Mouse (Mus musculus) 416B (cell line): ENCODE results near the gene Fry.
A peak's percentile ranks its signal among the peaks of the same experiment; 100 is the strongest.
"Not testable (repeated sequence)": the region's sequence is repeated elsewhere in the genome, so short reads cannot be mapped to it uniquely, and the experiment has no call there.

Source experiments
- DNase-seq: peaks from one replicate; pipeline ENCODE4 v3.0.0; 2011; ENCODE audit warnings: low read depth

The Fry gene

DNA sequence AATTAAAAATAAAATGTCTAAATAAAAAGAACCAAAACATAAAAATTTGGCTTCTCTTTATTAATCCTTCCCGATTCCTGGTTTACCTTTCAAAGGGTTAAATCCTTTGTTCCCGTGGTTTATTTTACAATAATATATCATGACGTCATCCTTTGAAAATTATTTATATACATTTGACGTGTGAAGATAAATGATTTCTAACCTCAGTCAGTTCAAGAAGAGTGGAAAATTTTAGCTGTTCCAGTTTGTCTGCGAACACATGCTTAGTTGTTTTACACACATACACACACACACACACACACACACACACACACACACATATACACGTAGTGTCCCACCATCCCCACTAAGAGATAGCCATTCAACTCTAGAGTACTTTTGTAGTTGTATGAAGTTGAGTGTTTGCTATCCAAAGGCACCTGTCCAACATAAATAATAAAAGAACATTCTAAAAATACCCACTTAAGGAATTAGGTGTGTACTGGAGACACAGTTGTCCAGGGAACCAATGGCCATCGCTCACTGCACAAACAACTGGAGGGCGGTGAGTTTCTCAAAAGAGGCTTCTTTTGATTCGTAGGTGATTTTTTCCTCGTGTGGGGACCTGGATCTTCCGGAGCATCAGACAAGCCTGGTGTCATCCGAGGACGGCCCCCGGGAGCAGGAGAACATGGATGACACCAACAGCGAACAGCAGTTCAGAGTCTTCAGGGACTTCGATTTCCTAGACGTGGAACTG lies 338.9 kb downstream of the Fry start:
- DNase-seq: no peak

DNA sequence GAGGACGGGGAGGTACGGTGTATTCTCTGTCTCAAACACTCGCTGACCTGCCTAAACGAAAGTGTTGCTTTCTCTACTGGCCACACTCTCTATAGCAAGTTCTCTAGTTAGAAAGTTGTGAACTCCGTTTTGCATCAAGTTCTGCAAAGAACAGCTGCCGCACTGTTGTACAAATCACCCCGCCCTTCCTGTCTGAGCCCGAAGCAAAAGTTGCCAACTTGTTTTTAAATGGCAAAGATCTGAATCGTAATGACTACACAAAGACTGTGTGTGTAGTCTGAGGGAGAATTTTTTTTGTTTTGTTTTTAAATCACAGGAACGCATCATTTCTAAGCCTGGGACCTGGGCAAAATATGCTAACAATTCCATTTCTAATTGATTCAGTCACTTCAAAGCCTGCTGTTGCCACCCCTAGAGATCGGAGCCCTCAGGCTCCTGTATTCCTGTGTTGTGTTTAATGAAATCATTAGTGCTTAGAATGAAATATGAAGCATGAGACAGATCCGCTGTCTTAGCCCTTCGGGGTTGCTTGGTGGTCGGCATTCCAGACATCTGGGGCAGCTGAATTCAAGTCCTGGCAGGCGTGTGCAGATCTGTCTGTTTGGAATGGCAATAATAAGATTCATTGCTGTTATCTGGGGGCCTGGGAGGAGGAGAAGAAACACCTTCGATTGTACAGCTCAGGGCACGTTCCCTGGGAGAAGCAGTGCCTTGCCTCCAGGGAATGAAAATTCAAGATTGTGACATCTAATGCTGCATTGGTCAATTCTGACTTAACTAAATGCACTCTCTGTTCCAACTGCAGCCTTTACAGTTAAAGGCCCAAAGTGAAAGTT lies 339.7 kb downstream of the Fry start:
- no peak for DNase-seq

DNA sequence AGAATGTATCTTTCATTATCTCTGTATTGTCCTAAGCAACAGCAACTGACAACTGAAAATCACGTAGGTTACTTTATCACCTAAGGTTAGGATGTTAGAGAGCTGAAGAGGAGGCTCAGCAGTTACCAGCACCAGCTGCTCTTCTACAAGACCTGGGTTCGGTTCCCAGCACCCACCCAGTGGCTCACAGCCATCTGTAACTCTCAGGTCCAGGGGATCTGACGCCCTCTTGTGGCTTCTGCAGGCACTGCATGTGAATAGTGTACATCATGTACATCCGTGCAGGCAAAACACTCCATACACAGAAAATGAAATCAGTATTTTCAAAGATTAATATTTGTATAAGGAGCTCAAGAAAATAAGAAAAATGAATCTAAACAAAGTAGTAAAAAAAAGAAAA lies 341.4 kb downstream of the Fry start:
- DNase-seq: no peak

DNA sequence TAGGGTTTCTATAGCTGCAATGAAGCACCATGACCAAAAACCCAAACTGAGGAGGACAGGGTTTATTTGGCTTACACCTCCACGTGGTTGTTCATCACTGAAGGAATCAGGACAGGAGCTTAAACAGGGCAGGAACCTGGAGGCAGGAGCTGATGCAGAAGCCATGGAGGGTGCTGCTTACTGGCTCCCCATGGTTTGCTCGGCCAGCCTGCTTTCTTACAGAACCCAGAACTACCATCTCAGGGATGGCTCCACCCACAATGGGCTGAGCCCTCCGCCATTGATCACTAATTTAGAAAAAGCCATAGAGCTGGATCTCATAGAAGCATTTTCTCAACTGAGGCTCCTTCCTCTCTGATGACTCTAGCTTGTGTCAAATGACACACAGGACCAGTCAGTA lies 346.3 kb downstream of the Fry start:
- DNase-seq: no peak

DNA sequence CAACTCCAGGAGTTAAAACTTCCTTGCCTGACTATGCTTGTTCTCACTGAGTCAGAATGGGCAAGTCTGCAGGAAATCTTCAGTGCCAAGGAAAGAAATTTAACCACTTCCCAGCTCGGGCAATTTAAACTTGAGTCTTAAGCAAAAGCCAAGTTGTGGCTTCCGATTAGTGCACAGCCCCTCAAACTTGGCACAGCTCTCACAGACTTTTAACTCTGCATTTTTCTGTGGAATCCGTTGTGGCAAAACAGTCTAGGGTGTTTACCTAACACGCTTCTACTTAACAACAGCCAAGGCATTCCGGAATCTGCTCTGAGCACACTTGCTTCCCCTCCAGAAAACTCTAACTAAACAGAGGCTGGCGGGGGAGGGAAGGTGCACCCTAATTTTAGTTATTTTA lies 346.8 kb downstream of the Fry start:
- DNase-seq: peak; percentile 85

DNA sequence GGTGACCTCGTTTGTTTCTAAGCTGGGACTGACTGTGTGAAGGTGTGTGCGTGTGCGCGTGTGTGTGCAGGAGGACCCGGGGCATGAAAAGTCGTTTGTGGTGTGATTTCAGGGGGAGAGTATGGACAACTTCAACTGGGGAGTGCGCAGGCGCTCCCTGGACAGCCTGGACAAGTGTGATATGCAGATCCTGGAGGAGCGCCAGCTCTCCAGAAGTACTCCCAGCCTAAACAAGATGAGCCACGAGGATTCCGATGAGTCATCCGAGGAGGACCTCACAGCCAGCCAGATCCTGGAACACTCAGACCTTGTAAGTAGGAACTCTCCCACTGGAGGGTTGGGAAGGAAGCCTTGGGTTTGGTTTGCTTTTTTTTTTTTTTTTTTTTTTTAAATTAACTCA lies 347.7 kb downstream of the Fry start:
- peak; percentile 73 for DNase-seq

DNA sequence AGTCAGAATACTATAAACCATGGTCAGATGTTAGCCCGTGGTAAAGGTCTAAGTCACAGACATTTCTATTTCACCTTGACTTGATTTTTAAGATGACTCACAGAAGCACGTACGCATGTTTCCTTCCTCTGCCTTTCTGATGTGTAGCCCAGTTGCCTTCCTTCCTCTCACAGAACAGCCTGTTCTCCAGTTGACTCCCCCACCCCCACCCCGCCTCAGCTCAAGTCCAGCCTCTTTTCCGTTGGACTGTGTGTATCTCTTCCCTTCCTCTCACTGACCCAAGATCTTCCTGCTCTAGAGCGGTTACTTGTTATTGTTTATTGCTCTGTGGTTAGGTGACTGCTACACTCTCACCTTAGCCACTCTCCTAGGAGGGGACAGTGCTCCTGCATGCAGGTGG lies 350.0 kb downstream of the Fry start:
- peak; percentile 83 for DNase-seq

DNA sequence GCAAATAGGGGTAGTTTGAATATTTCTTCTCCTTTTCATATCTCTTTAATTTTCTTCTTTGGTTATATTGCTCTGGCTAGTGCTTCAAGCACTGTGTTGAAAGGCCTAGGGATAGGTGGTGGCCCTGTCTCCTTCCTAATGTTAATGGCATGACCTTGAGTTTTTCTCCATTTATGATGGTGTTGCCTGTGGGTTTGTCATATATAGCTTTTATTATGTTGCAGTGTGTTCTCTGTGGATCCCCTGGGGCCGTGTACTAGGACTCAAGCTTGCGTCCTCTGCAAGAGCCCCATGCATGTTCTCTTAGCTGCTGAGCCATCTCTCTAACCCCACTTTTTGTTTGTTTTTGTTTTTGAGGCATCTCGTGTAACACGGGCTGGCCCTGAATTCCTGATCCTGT lies 358.9 kb downstream of the Fry start:
- no peak for DNase-seq

DNA sequence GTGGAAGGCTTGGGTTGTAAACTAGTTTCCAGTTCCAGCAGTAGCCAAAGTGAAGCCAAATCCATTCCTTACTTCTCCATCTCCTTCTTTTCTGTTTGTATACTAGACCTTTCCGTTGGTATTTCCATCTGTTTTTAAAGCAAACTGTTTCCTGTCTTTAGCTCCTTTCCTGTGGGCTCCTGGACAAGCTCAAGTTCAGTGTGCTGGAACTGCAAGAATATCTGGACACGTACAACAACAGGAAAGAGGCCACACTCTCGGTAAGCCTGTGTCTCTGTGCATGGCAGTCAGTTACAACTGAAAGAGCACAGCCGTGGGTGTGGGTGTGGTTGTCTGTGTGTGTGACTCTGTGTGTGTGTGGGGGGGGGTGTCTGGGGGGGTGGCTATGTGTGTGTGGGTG lies 360.2 kb downstream of the Fry start:
- peak; percentile 15 for DNase-seq

DNA sequence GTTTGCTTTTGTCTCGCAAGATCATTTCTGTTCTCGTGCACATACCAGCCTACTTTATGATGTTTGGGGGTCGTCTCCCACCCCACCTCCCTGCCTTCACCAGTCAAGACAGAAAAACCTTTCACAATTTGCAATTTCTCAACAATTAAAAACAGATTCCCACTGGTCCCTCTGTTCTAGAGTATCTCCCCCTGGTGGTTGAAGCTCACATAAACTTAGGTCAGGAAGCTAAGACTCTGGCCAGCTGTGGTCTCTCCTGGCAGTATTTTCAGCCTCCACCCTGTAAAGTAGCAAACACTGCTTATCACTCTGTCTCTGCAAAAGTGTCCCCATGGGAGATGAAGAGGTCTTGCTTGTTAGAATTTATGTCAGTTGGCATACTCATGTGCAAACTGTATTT lies 366.8 kb downstream of the Fry start:
- peak; percentile 61 for DNase-seq

DNA sequence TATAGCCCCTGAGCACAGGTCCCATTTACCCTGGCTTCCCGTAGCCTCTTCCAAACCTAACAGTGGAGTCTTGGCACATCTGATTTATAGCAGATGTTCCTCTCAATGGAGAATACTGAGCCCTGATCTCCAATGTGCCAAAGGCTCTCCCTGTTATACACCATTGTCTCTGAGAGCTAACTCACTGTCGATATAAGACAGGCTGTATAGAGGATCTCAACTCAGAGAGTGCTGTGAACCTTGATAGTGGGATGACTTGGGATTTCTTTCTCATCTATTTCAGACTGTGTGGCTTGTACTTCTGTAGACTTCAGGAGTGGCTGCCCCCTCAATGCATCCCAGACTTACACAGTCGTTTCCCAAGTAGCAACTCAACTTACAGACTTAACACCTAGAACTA lies 371.8 kb downstream of the Fry start:
- no peak for DNase-seq

DNA sequence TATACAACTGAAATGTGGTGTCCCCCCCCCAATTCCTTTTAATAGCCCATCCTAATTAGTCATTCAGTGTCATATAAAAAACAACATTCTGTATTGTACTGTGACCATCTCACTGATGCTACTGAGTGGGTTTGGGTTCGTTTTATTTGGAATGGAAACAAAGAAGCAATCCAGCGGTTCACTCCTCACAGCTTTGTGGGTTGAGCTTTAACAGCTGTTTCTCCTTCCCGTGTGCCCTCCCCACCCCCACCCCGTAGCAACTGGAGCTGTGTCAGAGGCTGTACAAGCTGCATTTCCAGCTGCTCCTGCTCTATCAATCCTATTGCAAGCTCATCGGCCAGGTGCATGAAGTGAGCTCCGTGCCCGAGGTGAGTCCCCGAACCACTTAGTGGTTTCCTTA lies 372.4 kb downstream of the Fry start:
- DNase-seq: no peak

DNA sequence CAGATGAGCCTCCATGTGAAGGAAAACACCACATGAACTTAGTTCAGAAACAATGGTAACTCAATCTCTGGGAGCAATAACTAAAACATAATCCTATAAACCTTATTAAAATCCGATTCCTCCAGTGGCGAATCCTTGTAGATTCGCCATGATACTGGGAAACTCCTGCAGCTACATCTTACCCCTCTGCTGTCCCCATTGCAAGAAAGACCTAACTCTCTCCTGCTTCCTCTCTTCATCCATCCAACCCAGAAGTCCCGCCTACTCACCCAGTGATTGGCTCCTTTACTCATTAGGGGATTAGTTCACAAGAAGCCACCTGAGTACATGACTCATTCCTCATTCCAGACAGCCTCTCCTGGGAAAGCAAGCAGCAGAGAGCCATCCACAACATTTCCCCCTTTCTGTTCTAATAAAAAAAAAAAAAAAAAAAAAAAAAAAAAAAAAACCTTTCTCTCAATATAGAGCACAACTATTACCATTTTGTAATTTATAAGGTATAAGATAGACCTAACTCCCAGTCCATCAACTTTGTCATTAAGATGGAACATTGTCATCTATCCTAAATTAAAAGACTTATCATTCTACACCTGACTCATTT lies 373.2 kb downstream of the Fry start:
- DNase-seq: not testable (repeated sequence)

DNA sequence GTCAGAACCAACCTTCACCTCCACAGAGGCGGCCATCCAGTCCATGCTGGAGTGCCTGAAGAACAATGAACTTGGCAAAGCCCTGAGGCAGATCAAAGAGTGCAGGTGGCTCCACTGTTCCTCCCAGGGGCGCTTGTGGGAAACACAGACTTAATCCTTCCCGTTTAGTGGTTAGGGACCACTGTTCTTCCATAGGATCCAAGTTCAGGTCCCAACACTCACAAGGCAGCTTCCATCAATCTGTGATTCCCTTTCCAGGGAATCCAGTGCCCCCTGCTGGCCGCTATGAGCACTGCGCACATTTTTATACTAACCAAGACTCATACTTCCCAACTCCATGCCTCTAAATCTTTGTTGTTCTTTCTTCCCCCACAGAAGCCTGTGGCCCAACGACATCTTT lies 377.3 kb downstream of the Fry start:
- peak; percentile 56 for DNase-seq

DNA sequence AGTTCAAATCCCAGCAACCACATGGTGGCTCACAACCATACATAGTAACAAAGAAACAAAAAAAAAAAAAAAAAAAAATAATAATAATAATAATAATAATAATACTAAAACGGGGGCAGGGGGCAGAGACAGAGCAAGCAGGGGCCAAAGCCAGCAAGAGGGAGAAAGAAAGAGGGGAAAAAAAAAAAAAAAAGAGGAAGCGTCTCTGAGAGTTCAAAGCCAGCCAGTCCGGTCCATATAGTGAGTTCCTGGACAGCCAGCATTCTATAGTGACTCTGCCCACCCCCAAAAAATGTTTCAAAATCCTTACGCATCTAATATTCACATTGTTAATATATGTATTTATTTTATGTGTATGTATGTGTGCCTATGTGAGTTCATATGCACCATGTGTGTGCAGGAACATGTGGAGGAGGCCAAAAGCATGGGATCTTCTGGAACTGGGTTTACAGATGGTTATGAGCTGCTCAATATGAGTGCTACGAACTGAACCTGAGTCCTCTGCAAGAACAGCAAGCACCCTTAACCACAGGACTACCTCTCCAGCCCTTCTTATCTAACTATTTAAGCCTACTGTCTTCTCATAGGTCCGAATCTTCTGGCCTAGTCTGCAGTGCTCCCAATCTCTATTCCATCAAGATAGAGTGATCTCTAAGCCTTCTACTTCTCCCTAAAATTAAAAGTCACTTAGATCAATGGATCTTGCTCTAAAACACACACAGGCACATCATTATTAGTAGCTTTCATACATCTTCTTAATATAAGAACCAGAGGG lies 392.2 kb downstream of the Fry start:
- DNase-seq: no peak

DNA sequence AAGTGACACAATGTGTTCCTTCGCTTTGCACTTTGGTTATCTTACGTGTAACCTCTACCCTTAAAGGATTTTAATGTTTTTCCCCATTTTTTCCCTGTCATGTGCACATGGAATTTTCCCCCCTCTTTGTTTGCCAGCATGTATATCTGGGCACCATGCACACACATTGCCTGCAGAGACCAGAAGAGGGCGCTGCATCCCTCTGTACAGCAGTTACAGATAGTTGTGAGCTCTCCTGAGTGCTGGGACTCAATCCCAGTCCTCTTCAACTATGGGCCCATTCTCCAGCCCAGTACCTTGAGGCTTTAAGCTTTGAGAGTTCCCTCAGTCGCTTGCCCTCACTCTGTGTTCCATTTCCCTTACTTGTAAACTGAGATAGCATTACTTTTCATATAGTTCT lies 394.8 kb downstream of the Fry start:
- no peak for DNase-seq

DNA sequence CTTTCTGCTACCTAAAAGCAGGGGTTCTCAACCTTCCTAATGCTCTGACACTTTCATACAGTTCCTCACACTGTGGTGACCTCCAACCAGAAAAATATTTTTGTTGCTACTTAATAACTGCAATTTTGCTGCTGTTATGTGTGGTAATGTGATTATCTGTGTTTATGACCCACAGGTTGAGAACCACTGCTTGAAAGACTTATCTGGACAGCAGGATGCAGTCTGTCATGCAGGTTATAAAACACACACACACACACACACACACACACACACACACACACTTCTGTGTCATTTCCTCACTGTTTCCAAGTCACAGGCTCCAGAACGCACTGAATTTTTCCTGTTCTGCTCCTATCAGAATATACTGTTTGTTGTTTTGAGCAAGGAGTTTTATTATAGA lies 395.6 kb downstream of the Fry start:
- DNase-seq: peak; percentile 31

DNA sequence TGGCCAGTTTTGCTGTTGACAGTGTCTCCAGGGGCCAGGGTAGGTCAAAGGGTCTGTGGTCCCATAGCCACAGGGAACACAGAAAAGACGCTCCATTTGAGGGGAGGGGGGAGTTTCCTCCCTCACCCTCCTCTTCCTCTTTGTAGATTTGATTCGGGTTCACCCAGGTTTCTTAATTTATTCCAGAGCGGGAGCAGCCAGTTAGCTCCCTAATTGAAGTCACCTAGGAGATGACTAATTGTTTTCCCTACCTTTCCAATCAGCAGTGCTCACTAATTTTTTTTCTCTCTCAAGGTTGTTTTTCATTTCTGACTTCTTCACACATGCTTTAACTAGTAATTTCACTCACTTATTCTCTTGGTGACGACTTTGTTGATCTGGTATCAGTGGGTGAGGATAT lies 399.6 kb downstream of the Fry start, which contains the start of gene Zar1l:
Gene Zar1l, minus strand, starts transcription at position 101 of the 400 bp plus-strand sequence.
- no peak for DNase-seq

DNA sequence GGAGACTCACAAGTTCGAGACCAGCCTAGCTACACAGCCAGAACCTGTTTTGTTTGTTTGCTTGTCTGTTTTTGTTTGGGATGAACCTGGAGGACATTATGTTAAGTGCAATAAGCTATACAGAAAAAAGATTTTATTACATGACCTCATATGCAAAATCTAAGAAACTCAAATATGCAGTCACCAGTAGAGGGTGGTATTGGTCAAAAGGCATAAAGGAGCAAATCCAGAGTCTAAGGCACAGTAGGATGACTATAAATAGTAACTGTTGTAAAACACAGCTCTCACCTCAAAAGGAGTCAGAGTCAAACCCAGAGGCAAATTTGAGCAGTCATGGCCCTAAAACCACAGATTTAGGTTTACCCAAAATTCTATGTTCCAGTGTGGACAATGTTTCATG lies 401.1 kb downstream of the Fry start:
- peak; percentile 88 for DNase-seq

DNA sequence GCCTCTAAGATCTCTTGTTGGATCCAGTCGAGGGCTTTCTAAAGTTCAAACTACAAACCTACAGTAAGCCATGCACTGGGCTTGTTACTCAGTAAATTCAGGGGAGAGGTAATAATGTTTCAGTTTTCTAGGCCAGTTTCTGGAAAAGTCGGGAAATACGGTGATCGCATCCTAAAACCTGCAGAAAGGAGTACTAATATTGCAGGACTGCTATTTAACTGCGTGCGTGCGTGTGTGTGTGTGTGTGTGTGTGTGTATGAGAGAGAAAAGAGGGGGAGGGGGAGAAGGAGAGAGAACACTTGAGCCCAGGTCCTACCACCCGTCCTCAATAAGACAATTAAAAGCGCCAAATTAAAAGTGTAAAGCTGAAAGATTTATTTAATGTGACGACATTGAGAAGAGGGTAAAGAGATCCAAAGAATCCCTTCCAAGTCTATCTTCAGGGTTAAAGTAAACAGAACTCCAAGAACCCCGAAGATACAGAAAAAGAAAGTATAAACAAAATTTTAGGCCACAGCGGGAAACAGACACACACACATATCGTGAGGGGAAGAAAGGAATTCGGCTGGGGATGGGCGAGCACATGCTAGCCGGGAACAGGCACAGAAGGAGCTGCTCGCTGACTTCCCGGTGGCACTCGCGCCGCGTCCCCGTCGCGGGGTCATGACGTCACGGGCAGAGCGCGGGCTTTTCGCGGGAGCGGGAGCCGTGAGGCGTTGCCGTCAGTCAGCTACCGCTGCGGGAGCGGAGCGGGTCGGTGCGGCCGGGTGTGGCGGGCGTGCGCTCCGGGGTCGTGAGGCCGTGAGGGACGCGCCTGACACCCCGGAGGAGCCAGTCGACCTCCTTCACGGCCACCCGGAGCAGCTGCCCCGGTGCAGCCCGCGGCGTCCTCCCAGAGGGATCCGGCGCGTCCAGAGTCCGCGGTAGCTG lies 403.8 kb downstream of the Fry start, which contains the start of gene Brca2:
Gene Brca2, plus strand, starts transcription at position 694 of the 930 bp plus-strand sequence.
- DNase-seq: peak; percentile 90

DNA sequence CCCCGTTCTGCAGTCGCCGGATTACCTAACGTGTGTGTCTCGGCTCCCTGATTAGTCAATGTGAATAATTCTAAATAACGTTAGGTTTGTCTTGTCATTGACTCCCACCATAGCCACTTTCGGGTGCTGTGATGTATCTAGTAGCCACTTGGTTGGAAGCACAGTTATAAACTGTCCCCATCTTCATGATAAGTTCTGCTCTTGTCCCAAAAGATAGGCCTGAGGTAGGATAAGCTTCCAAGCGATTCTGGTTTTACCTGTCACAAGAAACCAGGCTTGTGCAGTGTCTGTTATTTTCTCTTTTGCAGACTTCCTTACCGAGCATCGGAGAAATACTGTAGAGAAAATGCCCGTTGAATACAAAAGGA lies 404.4 kb downstream of the Fry start:
- no peak for DNase-seq
